Mouse (Mus musculus): ENCODE results near the gene Mfap5.
A peak's percentile ranks its signal among the peaks of the same experiment; 100 is the strongest.
"Not testable (repeated sequence)": the region's sequence is repeated elsewhere in the genome, so short reads cannot be mapped to it uniquely, and the experiment has no call there.

Gene Mfap5

DNA sequence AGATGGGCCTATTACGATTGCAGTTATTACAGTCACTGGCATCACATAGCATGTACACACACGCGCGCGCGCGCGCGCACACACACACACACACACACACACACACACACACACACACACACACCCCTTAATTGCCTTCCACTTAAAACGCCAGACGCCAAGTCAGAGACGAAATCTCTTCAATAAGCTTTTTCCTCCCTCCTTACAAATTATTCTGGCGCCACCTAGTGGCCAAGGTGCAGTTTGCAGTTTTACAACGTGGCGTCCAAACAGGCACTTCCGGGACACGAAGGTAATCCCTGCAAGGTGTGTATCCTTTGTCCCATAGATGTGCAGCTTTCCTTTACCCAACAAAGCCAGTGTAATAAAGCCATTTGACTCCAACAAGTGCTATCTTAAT, 54.8 kb downstream of the Mfap5 start:
- DNase-seq (ENCODE audit: low read depth, low spot score): peak; percentile 88

DNA sequence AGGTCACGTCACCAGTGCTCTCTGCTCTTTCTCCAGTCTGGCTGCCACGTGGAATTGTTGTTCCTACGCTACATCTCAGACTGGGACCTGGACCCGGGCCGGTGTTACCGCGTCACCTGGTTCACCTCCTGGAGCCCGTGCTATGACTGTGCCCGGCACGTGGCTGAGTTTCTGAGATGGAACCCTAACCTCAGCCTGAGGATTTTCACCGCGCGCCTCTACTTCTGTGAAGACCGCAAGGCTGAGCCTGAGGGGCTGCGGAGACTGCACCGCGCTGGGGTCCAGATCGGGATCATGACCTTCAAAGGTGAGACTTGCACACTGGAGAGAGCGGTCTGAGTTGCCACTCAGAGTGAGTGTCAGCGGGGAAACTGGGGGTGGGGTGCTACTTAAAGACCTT, 55.4 kb downstream of the Mfap5 start:
- DNase-seq (ENCODE audit: low read depth, low spot score): no peak

GRCm38 (mm10) chr6:122562463-122562862, 56.8 kb downstream of the Mfap5 start:
- DNase-seq (ENCODE audit: low read depth, low spot score): peak; percentile 82

DNA sequence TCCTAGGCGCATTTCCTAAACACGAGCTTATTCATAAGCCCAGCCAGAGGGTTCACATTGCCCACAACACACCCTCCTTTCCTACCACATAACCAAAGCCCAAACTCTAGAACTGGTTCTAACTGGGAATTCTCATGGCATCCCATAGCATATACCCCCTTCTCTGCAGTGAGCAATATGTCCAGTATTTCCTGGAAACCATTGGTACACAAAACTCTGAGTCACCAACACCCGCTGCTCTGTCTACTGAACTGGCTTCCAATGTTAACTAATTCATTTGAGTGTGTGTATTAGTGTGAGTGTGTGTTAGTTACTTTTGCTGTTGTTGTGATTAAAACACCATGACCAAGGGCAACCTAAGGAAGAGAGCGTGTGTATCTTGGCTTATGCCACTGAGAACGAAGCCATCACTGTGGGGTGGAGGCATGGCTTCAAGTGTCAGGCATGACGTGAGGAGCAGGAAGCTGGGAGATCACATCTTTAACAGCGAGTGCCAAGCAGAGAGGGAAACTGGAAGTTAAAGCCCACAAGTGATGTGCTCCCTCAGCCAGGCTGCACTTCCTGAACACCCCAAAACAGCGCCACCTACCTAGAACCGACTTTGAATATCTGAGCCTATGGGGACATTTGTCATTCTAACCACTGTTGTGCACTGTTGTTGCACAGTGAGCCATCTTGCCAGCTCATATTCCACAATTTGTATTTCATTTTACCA, 59.6 kb downstream of the Mfap5 start:
- no peak for DNase-seq (ENCODE audit: low read depth, low spot score)

- no peak for DNase-seq (ENCODE audit: low read depth, low spot score)
Observed at GRCm38 (mm10) chr6:122569113-122569512, 63.5 kb downstream of the Mfap5 start.

- no peak for DNase-seq (ENCODE audit: low read depth, low spot score)
Observed at GRCm38 (mm10) chr6:122569762-122570161, 64.1 kb downstream of the Mfap5 start.

- no peak for DNase-seq (ENCODE audit: low read depth, low spot score)
Observed at GRCm38 (mm10) chr6:122570695-122571616, 65.3 kb downstream of the Mfap5 start.

GRCm38 (mm10) chr6:122571617-122571959, 65.9 kb downstream of the Mfap5 start:
- no peak for DNase-seq (ENCODE audit: low read depth, low spot score)

DNA sequence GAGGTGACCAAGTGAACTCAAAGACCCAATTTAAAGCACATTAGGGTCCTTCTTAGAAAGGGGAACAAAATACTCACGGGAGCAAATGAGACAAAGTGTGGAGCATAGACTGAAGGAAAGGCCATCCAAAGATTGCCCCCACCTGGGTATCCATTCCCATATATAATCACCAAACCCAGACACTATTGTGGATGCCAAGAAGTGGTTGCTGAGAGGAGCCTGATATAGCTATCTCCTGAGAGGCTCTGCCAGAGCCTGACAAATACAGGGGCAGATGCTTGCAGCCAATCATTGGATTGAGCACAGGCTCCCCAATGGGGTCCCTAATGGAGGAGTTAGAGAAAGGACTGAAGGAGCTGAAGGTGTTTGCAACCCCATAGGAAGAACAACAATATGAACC, 69.4 kb downstream of the Mfap5 start:
- DNase-seq (ENCODE audit: low read depth, low spot score): not testable (repeated sequence)

- no peak for DNase-seq (ENCODE audit: low read depth, low spot score)
Observed at GRCm38 (mm10) chr6:122577030-122577429, 71.4 kb downstream of the Mfap5 start.

All from mesoderm, embryonic 11.5 days (tissue).